Mouse (Mus musculus) limb, embryonic 12.5 days (tissue): Measurements from ENCODE around the gene Plekhm2. TPM values are rescaled to one million over a fixed set of nuclear protein-coding genes. Genes with fewer than 3 reads are reported as not detected.
A peak's percentile ranks its signal among the peaks of the same experiment; 100 is the strongest.

Experiments used
- ATAC-seq: fragments of 200-750 bp; cut with Nextera tagmentation; 2 replicates; pipeline ENCODE4 v1.8.0; 2017; ENCODE audit warnings: low read depth, moderate TSS enrichment; ENCODE audit not compliant: insufficient number of reproducible peaks, insufficient read depth, low FRiP score, low TSS enrichment
- H3K27ac ChIP-seq: fragments of 300-500 bp; sonication (generic); 2 replicates; pipeline ENCODE4 v1.5.1; 2016; ENCODE audit warnings: mild to moderate bottlenecking, moderate library complexity
- H3K27me3 ChIP-seq: fragments of 300-500 bp; sonication (generic); 2 replicates; pipeline ENCODE4 v1.6.1; 2016; ENCODE audit warnings: mild to moderate bottlenecking, moderate library complexity
- H3K36me3 ChIP-seq: fragments of 300-500 bp; sonication (generic); 2 replicates; pipeline ENCODE4 v1.6.1; 2016; ENCODE audit warnings: mild to moderate bottlenecking, moderate library complexity
- H3K4me1 ChIP-seq: fragments of 300-500 bp; sonication (generic); replicated peaks from 2 replicates; pipeline ENCODE4 v1.6.1; 2016
- H3K4me2 ChIP-seq: fragments of 300-500 bp; sonication (generic); 2 replicates; pipeline ENCODE4 v1.6.1; 2016; ENCODE audit warnings: mild to moderate bottlenecking, moderate library complexity
- H3K4me3 ChIP-seq: fragments of 300-500 bp; sonication (generic); replicated peaks from 2 replicates; pipeline ENCODE4 v1.5.1; 2016; ENCODE audit warnings: mild to moderate bottlenecking
- H3K9ac ChIP-seq: fragments of 300-500 bp; sonication (generic); replicated peaks from 2 replicates; pipeline ENCODE4 v1.6.1; 2016; ENCODE audit warnings: mild to moderate bottlenecking, moderate library complexity
- H3K9me3 ChIP-seq: fragments of 300-500 bp; sonication (generic); 2 replicates; pipeline ENCODE4 v1.6.1; 2016; ENCODE audit warnings: mild to moderate bottlenecking, moderate library complexity
- WGBS: fragments of 180-500 bp; shearing (Covaris S2); methylation state at CpG from one replicate; pipeline ENCODE4 v1.1.7; 2016; 5-methylcytosine and 5-hydroxymethylcytosine counted together
- polyA plus RNA-seq: library from polyadenylated mRNA; unstranded; fragments of >200 nt; fragmentation: Nextera tagmentation; extraction: Ambion mirVana; gene quantifications from 2 replicates; pipeline ENCODE4 v1.2.1, GENCODE M21; 2016

The Plekhm2 gene
- 7.4 and 8.3 TPM in 2 replicates for polyA plus RNA-seq

- peaks cover 22% of the 10 kb centered on the region for H3K36me3 ChIP-seq
- H3K4me2 ChIP-seq, result peak within 1 kb of the TSS; percentile 94
- H3K9me3 ChIP-seq, result no peaks in the 10 kb centered on the region
- peak within 1 kb of the TSS; percentile 58; the same call in 1 of the 2 replicates for H3K27ac ChIP-seq
- peaks cover 16% of the 10 kb centered on the region for H3K4me1 ChIP-seq
- no peak for ATAC-seq
- peak within 1 kb of the TSS; percentile 83 for H3K4me3 ChIP-seq
- WGBS, result 72% methylated on average over 8 of the region's 8 CpGs
- peak within 1 kb of the TSS; percentile 91 for H3K9ac ChIP-seq
- H3K27me3 ChIP-seq, result no peaks in the 10 kb centered on the region
Measured at GRCm38 (mm10) chr4:141664799-141665198, at the start of gene Plekhm2. Gene Plekhm2, minus strand, starts transcription at chr4:141664899.

DNA sequence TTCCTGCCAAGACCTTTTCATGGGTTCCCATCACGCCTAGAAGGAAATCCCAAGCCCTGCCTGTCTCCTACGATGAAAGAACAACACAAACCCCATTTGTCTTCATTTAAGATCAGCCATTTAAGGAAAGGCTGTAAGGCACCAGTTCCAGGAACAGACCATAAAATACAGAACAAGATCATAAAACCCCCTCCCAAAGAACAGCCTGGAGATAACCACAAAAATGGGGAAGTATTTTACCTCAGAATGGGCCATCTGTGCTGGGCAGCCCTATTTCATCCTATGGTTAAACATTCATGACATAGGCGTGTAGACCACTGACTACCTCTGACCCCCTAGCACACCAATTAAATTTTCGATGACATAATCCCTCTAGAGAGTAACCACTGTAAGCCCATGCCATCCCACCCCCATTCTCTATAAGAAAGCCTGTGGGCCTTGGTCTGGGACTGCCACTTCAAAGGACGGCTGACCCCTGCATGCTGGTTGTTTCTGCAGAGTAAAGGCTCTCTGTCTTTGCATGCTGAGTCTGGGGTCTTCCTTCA is 49.0 kb upstream of the Plekhm2 start:
- 43% methylated on average over 5 of the region's 5 CpGs for WGBS
- Histone ChIP-seq H3K9me3 (no peaks in the 10 kb centered on the region), H3K4me3 (no peak overlapping the region), H3K36me3 (peaks cover 64% of the 10 kb centered on the region), H3K4me1 (peaks cover 30% of the 10 kb centered on the region), H3K27ac (peak overlapping the region; percentile 36; the same call in 1 of the 2 replicates), H3K4me2 (no peak overlapping the region), H3K9ac (no peak overlapping the region), H3K27me3 (no peaks in the 10 kb centered on the region)
- ATAC-seq, result no peak

DNA sequence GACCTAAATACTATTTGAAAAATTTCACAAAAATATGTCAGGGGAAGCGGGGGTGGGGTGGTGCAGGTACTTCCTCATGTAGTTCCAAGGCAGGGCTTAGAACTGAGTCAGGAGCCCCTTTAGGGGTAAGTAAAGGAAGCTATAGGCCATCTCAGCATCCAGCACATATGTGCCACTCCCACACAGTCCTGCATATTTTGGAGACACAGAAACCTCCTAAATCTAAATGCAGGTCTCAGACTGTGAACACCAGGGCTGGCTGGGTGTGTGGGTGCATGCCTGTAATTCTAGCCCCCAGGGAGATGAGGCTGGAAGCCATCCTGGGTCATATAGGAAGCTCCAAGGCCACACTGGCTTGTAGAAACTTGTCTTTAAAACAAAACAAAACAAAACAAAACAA is 46.6 kb upstream of the Plekhm2 start:
- H3K27ac ChIP-seq, result no peak overlapping the region
- WGBS, result 100% methylated on average over 1 of the region's 1 CpGs
- ATAC-seq, result no peak

DNA sequence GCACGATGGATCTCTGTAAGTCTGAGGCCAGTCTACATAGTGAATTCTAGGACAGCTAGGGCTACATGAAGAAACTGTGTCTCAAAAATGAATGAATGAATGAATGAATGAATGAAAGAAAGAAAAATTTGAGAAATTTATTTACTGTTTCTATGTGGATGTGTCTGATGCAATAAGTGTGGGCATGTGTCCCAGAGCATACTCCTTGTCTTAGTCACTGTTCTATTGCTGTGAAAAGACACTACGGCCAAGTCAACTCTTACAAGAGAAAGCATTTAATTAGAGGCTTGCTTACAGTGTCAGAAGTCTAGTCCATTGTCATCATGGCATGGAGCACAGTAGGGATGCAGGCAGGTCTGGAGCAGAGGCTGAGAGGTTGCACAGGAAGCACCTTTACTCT is 44.3 kb upstream of the Plekhm2 start:
- no peak for ATAC-seq
- H3K4me3 ChIP-seq, result no peak overlapping the region
- 99% methylated on average over 2 of the region's 2 CpGs for WGBS
- no peaks in the 10 kb centered on the region for H3K27me3 ChIP-seq
- no peak overlapping the region for H3K9ac ChIP-seq
- H3K4me2 ChIP-seq, result no peak overlapping the region
- H3K27ac ChIP-seq, result no peak overlapping the region
- H3K4me1 ChIP-seq, result peaks cover 8% of the 10 kb centered on the region
- H3K36me3 ChIP-seq, result peaks cover 95% of the 10 kb centered on the region
- H3K9me3 ChIP-seq, result no peaks in the 10 kb centered on the region

More for the DNA sequence above, 46.6 kb upstream of the Plekhm2 start:
- Histone ChIP-seq H3K9me3 (no peaks in the 10 kb centered on the region), H3K27me3 (no peaks in the 10 kb centered on the region), H3K4me1 (peaks cover 26% of the 10 kb centered on the region), H3K4me2 (no peak overlapping the region), H3K36me3 (peaks cover 75% of the 10 kb centered on the region), H3K9ac (no peak overlapping the region), H3K4me3 (no peak overlapping the region)

DNA sequence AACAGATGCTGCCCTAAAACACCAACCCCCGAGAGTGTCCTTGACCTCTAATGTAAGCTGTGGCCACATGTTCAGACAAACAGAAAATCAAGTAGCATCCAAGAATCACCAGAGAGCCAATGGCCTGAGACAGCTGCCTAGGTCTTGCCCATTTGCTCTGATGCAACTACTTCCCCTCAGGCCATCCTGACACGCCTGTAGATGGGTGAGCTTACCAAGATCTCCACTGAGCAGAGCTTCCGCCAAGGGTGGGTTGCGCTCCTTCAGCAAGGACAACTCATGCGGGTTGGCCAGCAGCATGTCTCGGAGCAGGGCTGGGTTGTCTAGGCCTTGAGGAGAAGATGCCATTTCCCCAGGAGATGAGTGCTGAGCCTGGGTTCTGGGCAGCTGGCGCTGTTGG is 43.3 kb upstream of the Plekhm2 start:
- no peak for ATAC-seq
- 91% methylated on average over 7 of the region's 7 CpGs for WGBS
- no peaks in the 10 kb centered on the region for H3K27me3 ChIP-seq
- no peak overlapping the region for H3K4me2 ChIP-seq
- no peak overlapping the region for H3K4me3 ChIP-seq
- H3K4me1 ChIP-seq, result no peaks in the 10 kb centered on the region
- H3K36me3 ChIP-seq, result peaks cover 99% of the 10 kb centered on the region
- no peak overlapping the region for H3K9ac ChIP-seq
- no peak overlapping the region for H3K27ac ChIP-seq
- no peaks in the 10 kb centered on the region for H3K9me3 ChIP-seq

DNA sequence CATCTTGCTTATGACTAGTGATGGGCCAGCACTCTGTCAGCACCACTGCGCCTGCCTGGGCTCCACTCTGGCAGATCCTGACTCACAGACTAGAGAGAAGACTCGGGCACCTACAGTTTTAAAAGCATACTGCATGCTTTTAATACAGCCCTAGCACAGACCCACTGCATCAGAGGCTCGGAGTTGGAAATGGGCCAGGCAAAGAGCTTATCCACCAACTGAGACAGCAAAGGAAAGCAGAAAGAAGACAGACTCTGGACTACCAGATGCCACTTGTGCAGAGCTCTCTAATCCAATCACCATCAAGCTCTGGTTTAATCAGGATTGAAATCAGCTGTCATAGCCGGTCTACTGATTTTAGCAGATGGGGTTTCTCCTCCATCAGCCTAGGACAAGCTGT is 40.6 kb upstream of the Plekhm2 start:
- Histone ChIP-seq H3K4me1 (no peaks in the 10 kb centered on the region), H3K36me3 (peaks cover 98% of the 10 kb centered on the region), H3K27ac (no peak overlapping the region), H3K4me2 (no peak overlapping the region), H3K9me3 (no peaks in the 10 kb centered on the region), H3K9ac (no peak overlapping the region), H3K27me3 (no peaks in the 10 kb centered on the region), H3K4me3 (no peak overlapping the region)
- ATAC-seq, result no peak
- 94% methylated on average over 4 of the region's 4 CpGs for WGBS

DNA sequence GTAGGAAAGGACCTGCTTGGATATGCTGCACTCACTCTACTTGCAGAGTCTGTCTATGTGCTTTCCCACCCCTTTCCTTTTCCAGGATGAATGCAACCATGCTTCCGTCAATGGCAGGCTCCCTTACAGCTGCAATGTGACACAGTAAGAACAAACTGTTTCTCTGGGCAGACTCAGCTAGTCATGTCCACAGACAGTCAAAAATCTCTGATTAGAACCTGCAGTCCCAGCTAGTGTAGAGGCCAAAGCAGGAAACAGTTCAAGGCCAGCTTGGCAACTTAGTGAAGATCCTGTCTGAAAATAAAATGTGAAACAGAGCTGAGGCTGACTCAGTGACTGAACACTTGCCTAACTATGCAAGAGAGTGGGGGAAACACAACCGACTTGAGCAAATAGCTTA is 39.9 kb upstream of the Plekhm2 start:
- Histone ChIP-seq H3K4me1 (no peaks in the 10 kb centered on the region), H3K27me3 (no peaks in the 10 kb centered on the region), H3K4me3 (no peak overlapping the region), H3K27ac (no peak overlapping the region), H3K4me2 (no peak overlapping the region), H3K9ac (no peak overlapping the region), H3K9me3 (no peaks in the 10 kb centered on the region), H3K36me3 (peaks cover 99% of the 10 kb centered on the region)
- 87% methylated on average over 2 of the region's 2 CpGs for WGBS
- ATAC-seq, result no peak

GRCm38 (mm10) chr4:141694719-141695118 is 30.0 kb upstream of the Plekhm2 start:
- Histone ChIP-seq H3K27me3 (no peaks in the 10 kb centered on the region), H3K4me1 (no peaks in the 10 kb centered on the region), H3K4me2 (no peak overlapping the region), H3K9ac (no peak overlapping the region), H3K4me3 (no peak overlapping the region), H3K27ac (no peak overlapping the region), H3K9me3 (no peaks in the 10 kb centered on the region), H3K36me3 (peaks cover 92% of the 10 kb centered on the region)
- no peak for ATAC-seq
- WGBS, result 95% methylated on average over 8 of the region's 8 CpGs

DNA sequence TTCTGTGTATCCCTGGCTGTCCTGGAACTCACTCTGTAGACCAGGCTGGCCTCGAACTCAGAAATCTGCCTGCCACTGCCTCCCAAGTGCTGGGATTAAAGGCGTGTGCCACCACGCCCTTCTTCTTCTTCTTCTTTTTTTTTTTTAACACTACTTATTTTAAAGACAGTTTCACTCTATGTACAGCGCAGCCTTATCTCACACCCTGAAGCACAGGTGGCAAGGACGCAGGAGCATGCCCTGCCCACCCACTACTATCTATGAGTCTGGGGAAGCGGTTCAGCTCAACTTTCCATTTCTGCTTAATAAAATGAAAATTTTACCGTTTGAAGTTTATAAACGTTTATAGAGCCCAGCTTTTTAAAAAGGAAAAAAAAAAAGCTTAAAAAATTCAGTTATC is 23.8 kb upstream of the Plekhm2 start:
- Histone ChIP-seq H3K27ac (no peak overlapping the region), H3K4me1 (no peaks in the 10 kb centered on the region), H3K9ac (no peak overlapping the region), H3K4me2 (no peak overlapping the region), H3K27me3 (no peaks in the 10 kb centered on the region), H3K36me3 (peaks cover 87% of the 10 kb centered on the region), H3K9me3 (no peaks in the 10 kb centered on the region), H3K4me3 (no peak overlapping the region)
- WGBS, result 91% methylated on average over 8 of the region's 8 CpGs
- ATAC-seq, result no peak

GRCm38 (mm10) chr4:141686525-141686924 is 21.8 kb upstream of the Plekhm2 start:
- Histone ChIP-seq H3K27ac (no peak overlapping the region), H3K4me1 (0 out of 2 replicates have a peak, but pooled peaks cover 5% of the 10 kb centered on the region), H3K9ac (no peak overlapping the region), H3K27me3 (no peaks in the 10 kb centered on the region), H3K9me3 (no peaks in the 10 kb centered on the region), H3K4me2 (no peak overlapping the region), H3K36me3 (peaks cover 78% of the 10 kb centered on the region), H3K4me3 (no peak overlapping the region)
- ATAC-seq, result no peak
- 74% methylated on average over 8 of the region's 8 CpGs for WGBS

DNA sequence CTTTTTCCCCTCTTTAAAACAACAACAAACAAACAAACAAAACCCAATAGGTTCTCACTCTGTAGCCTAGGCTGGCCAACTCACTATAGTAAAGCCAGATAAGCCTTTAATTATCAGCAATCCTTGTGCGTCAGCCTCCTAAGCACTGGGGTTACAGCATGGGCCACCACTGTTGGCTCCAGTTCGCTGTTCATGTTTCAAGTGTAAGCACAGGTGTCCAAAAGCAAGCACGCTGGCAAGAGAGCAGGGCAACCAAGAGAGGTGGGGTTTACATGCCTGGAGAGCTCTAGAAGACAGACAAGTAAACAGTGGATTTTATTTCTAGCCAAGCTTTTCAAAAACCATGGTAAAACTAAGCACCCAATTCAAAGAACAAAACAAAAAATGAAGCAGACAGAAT is 21.4 kb upstream of the Plekhm2 start:
- WGBS, result 92% methylated on average over 3 of the region's 3 CpGs
- no peaks in the 10 kb centered on the region for H3K9me3 ChIP-seq
- peaks cover 74% of the 10 kb centered on the region for H3K36me3 ChIP-seq
- no peak overlapping the region for H3K4me3 ChIP-seq
- no peak overlapping the region for H3K27ac ChIP-seq
- H3K27me3 ChIP-seq, result no peaks in the 10 kb centered on the region
- no peak overlapping the region for H3K9ac ChIP-seq
- no peak overlapping the region for H3K4me2 ChIP-seq
- no peak for ATAC-seq
- peaks cover 8% of the 10 kb centered on the region; the same call in 1 of the 2 replicates for H3K4me1 ChIP-seq

- Histone ChIP-seq H3K36me3 (peaks cover 68% of the 10 kb centered on the region), H3K9me3 (no peaks in the 10 kb centered on the region), H3K4me3 (no peak within 1 kb of the TSS), H3K27ac (no peak within 1 kb of the TSS), H3K4me1 (peaks cover 13% of the 10 kb centered on the region; the same call in 1 of the 2 replicates), H3K27me3 (no peaks in the 10 kb centered on the region), H3K9ac (no peak within 1 kb of the TSS), H3K4me2 (no peak within 1 kb of the TSS)
- WGBS, result 95% methylated on average over 6 of the region's 6 CpGs
- ATAC-seq, result no peak
Measured at GRCm38 (mm10) chr4:141685499-141685898, 20.8 kb upstream of the Plekhm2 start, which contains the start of gene Rsc1a1. Gene Rsc1a1, minus strand, starts transcription at chr4:141685599.
